Mouse (Mus musculus): ENCODE results near the gene Hs3st5. TPM values are rescaled to one million over a fixed set of nuclear protein-coding genes. Genes with fewer than 3 reads are reported as not detected.

The Hs3st5 gene
- polyA plus RNA-seq, 1 experiment from 2014 or later: 5.6 TPM

DNA sequence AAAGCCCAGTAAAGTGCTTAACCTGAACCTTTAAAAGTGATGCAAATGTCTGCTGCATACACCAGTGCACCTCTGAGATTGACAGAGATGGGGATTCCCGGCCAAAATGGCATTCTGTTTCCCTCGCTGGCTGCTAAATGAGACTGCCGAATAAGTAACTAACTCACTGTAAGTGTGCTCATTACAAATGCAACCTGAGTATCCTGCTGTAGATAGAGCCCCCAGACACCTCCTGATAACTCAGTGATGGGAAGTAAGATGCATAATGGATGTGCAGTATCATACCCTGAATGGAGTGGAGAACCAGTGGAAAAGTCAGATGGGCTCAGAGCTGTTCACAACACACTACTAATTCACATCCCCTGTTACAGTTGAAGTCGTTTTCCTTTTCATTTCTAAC is 298.7 kb downstream of the Hs3st5 start:
- no peaks in the 10 kb centered on the region for H3K9me3 ChIP-seq (replicated peaks)
- H3K27ac ChIP-seq (replicated peaks): no peak overlapping the region
- H3K4me1 ChIP-seq: no peaks in the 10 kb centered on the region
- no peak for ATAC-seq (ENCODE audit: insufficient number of reproducible peaks, low FRiP score, low TSS enrichment, low read depth)
- H3K4me2 ChIP-seq (replicated peaks): no peak overlapping the region
- WGBS: 55% methylated on average over 4 of the region's 4 CpGs
- H3K9ac ChIP-seq: no peak overlapping the region
- no peaks in the 10 kb centered on the region for H3K27me3 ChIP-seq
- H3K4me3 ChIP-seq (replicated peaks): no peak overlapping the region
- no peaks in the 10 kb centered on the region for H3K36me3 ChIP-seq

DNA sequence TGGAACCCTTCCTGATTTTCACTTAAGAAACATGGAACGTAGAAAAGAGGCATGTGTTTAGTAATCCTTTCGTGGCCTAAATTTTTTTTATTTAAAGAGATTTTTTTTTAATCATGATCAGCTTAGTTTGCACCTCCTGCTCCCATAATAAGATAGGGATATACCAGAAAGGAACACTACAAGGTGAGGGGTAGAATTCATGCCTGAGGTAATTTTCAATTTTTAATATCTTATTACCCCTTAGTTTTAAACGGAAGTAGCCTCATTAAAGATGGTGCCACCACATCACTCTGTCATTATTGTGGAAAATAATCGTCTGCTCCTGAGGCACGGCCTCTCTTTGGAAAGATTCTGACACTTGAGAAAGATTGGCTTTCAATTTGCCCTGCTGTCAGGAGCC is 299.2 kb downstream of the Hs3st5 start:
- WGBS: 64% methylated on average over 5 of the region's 5 CpGs
- Histone ChIP-seq H3K4me2 (replicated peaks) (no peak overlapping the region), H3K4me1 (no peaks in the 10 kb centered on the region), H3K36me3 (no peaks in the 10 kb centered on the region), H3K27me3 (no peaks in the 10 kb centered on the region), H3K9ac (no peak overlapping the region), H3K9me3 (replicated peaks) (no peaks in the 10 kb centered on the region), H3K4me3 (replicated peaks) (no peak overlapping the region), H3K27ac (replicated peaks) (no peak overlapping the region)
- ATAC-seq (ENCODE audit: insufficient number of reproducible peaks, low FRiP score, low TSS enrichment, low read depth): no peak

DNA sequence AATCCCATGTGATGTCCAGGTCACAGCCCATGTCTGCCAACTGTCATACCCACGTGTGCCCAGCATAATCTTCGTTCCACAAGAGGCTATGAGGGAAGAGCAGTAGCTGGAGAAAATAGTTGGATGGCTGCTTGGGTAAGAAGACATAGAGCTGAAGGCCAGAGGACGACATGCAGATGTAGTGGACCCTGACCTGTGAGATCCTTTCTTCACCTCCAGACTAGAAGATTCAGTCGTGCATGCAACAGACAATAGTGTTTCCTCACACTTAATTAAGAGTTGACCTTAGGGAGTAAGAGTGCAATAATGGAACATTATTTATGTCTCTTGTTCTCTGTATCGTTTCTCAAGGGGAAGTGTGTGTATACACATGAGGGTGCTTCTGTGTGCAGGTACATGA is 300.4 kb downstream of the Hs3st5 start:
- Histone ChIP-seq H3K27ac (replicated peaks) (no peak overlapping the region), H3K27me3 (no peaks in the 10 kb centered on the region), H3K4me1 (no peaks in the 10 kb centered on the region), H3K4me3 (replicated peaks) (no peak overlapping the region), H3K9me3 (replicated peaks) (no peaks in the 10 kb centered on the region), H3K4me2 (replicated peaks) (no peak overlapping the region), H3K36me3 (no peaks in the 10 kb centered on the region), H3K9ac (no peak overlapping the region)
- ATAC-seq (ENCODE audit: insufficient number of reproducible peaks, low FRiP score, low TSS enrichment, low read depth): no peak
- 76% methylated on average over 5 of the region's 5 CpGs for whole genome bisulfite sequencing

- no peaks in the 10 kb centered on the region for H3K27me3 ChIP-seq
- no peak overlapping the region for H3K4me3 ChIP-seq (replicated peaks)
- H3K9ac ChIP-seq: no peak overlapping the region
- no peaks in the 10 kb centered on the region for H3K36me3 ChIP-seq
- no peak for ATAC-seq (ENCODE audit: insufficient number of reproducible peaks, low FRiP score, low TSS enrichment, low read depth)
- H3K27ac ChIP-seq (replicated peaks): no peak overlapping the region
- H3K4me1 ChIP-seq: no peaks in the 10 kb centered on the region
- no peak overlapping the region for H3K4me2 ChIP-seq (replicated peaks)
- H3K9me3 ChIP-seq (replicated peaks): no peaks in the 10 kb centered on the region
These were observed 312.3 kb downstream of the Hs3st5 start for GRCm38 (mm10) chr10:36818867-36819266.

DNA sequence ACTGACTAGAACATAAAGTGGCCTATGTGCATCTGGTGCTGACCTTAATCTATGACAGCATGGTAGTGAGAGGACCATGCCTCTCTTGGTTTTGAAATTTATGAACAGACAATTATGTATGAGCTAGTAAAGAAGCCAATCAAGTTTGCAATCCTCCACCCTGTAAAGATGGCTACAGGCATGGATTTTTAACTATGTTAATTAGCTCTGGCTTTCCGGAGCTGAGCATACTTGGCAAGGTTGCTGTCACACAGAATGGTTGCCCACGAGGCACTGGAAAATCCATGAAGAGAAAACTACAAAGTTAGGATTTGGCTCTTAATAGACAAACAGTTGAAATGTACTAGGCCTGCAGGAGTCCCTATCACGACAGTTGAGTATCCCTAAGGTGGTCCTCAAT is 322.5 kb downstream of the Hs3st5 start:
- no peaks in the 10 kb centered on the region for H3K9me3 ChIP-seq (replicated peaks)
- no peak overlapping the region for H3K27ac ChIP-seq (replicated peaks)
- no peaks in the 10 kb centered on the region for H3K4me1 ChIP-seq
- no peak overlapping the region for H3K4me2 ChIP-seq (replicated peaks)
- H3K27me3 ChIP-seq: no peaks in the 10 kb centered on the region
- H3K9ac ChIP-seq: no peak overlapping the region
- ATAC-seq (ENCODE audit: insufficient number of reproducible peaks, low FRiP score, low TSS enrichment, low read depth): no peak
- no peak overlapping the region for H3K4me3 ChIP-seq (replicated peaks)
- WGBS: 44% methylated on average over 3 of the region's 3 CpGs
- no peaks in the 10 kb centered on the region for H3K36me3 ChIP-seq

- no peaks in the 10 kb centered on the region for H3K9me3 ChIP-seq (replicated peaks)
- no peak overlapping the region for H3K9ac ChIP-seq
- H3K4me3 ChIP-seq (replicated peaks): no peak overlapping the region
- ATAC-seq (ENCODE audit: insufficient number of reproducible peaks, low FRiP score, low TSS enrichment, low read depth): no peak
- H3K4me1 ChIP-seq: no peaks in the 10 kb centered on the region
- H3K36me3 ChIP-seq: no peaks in the 10 kb centered on the region
- no peak overlapping the region for H3K4me2 ChIP-seq (replicated peaks)
- H3K27me3 ChIP-seq: no peaks in the 10 kb centered on the region
- 78% methylated on average over 3 of the region's 3 CpGs for WGBS
- no peak overlapping the region for H3K27ac ChIP-seq (replicated peaks)
These were observed 325.6 kb downstream of the Hs3st5 start for GRCm38 (mm10) chr10:36832204-36832603.

GRCm38 (mm10) chr10:36834224-36834623 is 327.6 kb downstream of the Hs3st5 start:
- Histone ChIP-seq H3K4me2 (replicated peaks) (no peak overlapping the region), H3K4me1 (no peaks in the 10 kb centered on the region), H3K27ac (replicated peaks) (no peak overlapping the region), H3K27me3 (no peaks in the 10 kb centered on the region), H3K4me3 (replicated peaks) (no peak overlapping the region), H3K9me3 (replicated peaks) (no peaks in the 10 kb centered on the region), H3K9ac (no peak overlapping the region), H3K36me3 (no peaks in the 10 kb centered on the region)
- WGBS: 18% methylated on average over 5 of the region's 5 CpGs
- ATAC-seq (ENCODE audit: insufficient number of reproducible peaks, low FRiP score, low TSS enrichment, low read depth): no peak

- H3K9me3 ChIP-seq (replicated peaks): no peaks in the 10 kb centered on the region
- no peak overlapping the region for H3K27ac ChIP-seq (replicated peaks)
- no peaks in the 10 kb centered on the region for H3K4me1 ChIP-seq
- no peaks in the 10 kb centered on the region for H3K36me3 ChIP-seq
- H3K27me3 ChIP-seq: no peaks in the 10 kb centered on the region
- H3K4me2 ChIP-seq (replicated peaks): no peak overlapping the region
- no peak overlapping the region for H3K4me3 ChIP-seq (replicated peaks)
- ATAC-seq (ENCODE audit: insufficient number of reproducible peaks, low FRiP score, low TSS enrichment, low read depth): no peak
- no peak overlapping the region for H3K9ac ChIP-seq
- WGBS: 74% methylated on average over 5 of the region's 5 CpGs
These were observed 329.4 kb downstream of the Hs3st5 start for GRCm38 (mm10) chr10:36835836-36836516.

- Histone ChIP-seq H3K4me1 (no peaks in the 10 kb centered on the region), H3K27ac (replicated peaks) (no peak overlapping the region), H3K9ac (no peak overlapping the region), H3K4me3 (replicated peaks) (no peak overlapping the region), H3K36me3 (no peaks in the 10 kb centered on the region), H3K27me3 (no peaks in the 10 kb centered on the region), H3K9me3 (replicated peaks) (no peaks in the 10 kb centered on the region), H3K4me2 (replicated peaks) (no peak overlapping the region)
- ATAC-seq (ENCODE audit: insufficient number of reproducible peaks, low FRiP score, low TSS enrichment, low read depth): no peak
- 78% methylated on average over 3 of the region's 3 CpGs for WGBS
These were observed 343.6 kb downstream of the Hs3st5 start for GRCm38 (mm10) chr10:36850231-36850630.

DNA sequence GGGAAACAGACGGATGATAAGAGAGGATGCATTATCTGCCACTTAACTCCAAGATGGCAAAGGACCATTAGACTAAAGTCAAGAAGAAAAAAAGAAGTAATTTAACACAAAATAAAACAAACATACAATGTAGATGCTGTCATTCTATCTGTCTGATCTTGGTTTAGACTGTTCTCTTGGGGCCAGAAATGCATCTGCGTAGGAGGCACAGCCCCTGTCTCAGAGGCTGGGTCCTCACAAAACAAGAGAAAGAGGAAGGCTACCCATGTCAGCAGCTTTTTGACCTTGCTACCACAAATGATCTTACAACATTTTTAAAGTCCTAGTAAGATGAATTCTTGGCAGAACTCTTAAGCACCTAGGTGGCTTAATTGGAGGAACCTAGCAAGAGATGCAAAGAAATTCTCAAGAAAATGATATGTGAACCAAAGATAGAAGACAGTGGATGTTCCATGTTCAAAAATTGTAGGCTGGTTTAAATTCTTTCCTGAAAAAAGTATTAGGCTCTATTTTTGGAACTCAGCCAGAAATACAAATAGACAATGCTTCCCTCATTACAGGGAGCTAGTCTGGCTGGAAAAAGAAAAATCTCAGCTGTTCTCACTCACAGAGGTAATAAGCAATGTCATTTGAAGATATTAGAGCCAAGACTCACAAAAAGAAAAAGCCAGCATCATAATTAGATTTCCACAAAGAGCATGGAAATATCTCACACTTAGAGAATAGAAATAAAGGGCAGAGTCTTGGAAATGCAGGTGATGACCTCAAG is 355.7 kb downstream of the Hs3st5 start:
- no peak overlapping the region for H3K4me3 ChIP-seq (replicated peaks)
- H3K36me3 ChIP-seq: no peaks in the 10 kb centered on the region
- WGBS: 77% methylated on average over 2 of the region's 2 CpGs
- no peak for ATAC-seq (ENCODE audit: insufficient number of reproducible peaks, low FRiP score, low TSS enrichment, low read depth)
- H3K27me3 ChIP-seq: no peaks in the 10 kb centered on the region
- H3K4me1 ChIP-seq: no peaks in the 10 kb centered on the region
- no peaks in the 10 kb centered on the region for H3K9me3 ChIP-seq (replicated peaks)
- no peak overlapping the region for H3K27ac ChIP-seq (replicated peaks)
- no peak overlapping the region for H3K4me2 ChIP-seq (replicated peaks)
- no peak overlapping the region for H3K9ac ChIP-seq

Measured in embryonic facial prominence, embryonic 15.5 days (tissue).